Mouse (Mus musculus) kidney, adult 2 months (tissue): ENCODE measurements around the gene Ctsc.

Experiments
- CTCF ChIP-seq: fragments of 200-500 bp; conservative IDR thresholded peaks from 2 replicates; pipeline ENCODE4 v1.5.1; 2011; ENCODE audit warnings: low read depth, mild to moderate bottlenecking, control low read depth, low read length, moderate library complexity, mixed read lengths; ENCODE audit not compliant: insufficient read depth, insufficient read length
- POLR2A ChIP-seq: fragments of 200-500 bp; IDR thresholded peaks from one replicate; pipeline ENCODE4 v1.6.1; 2011; ENCODE audit warnings: low read depth, low read length, control low read depth

DNA sequence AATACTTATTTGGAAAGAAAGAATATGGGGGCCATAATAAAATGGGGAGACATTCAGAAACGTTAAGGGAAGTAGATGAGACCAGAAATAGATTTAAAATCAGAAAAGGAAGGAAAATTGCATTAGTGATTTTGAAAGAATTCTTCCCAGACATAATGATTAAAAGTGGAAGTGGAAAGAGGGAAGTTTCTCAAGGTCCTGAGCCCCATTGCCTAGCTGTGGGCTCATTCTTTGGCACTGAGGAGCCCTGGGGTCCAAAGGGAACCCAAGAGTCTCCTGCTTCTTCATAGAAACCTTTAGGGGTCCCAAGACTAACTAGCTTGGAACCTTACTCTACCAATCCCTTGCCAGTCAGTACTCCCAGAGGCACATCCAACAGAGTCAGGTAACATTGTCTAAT, 26.4 kb upstream of the Ctsc start:
- TF ChIP-seq CTCF (no peak), POLR2A (no peak)
